Mouse (Mus musculus) spleen, postnatal 14 days (tissue): Measurements from ENCODE around the gene Aldoc.

ENCODE experiments used
- DNase-seq, 2 experiments: peaks; one replicate each; pipeline ENCODE4 v3.0.0; 2021 to 2022; ENCODE audit warnings: low spot score in 2 of 2

Aldoc gene

GRCm38 (mm10) chr11:78360789-78361131 is 38.0 kb downstream of the Aldoc start:
- DNase-seq: no peak

DNA sequence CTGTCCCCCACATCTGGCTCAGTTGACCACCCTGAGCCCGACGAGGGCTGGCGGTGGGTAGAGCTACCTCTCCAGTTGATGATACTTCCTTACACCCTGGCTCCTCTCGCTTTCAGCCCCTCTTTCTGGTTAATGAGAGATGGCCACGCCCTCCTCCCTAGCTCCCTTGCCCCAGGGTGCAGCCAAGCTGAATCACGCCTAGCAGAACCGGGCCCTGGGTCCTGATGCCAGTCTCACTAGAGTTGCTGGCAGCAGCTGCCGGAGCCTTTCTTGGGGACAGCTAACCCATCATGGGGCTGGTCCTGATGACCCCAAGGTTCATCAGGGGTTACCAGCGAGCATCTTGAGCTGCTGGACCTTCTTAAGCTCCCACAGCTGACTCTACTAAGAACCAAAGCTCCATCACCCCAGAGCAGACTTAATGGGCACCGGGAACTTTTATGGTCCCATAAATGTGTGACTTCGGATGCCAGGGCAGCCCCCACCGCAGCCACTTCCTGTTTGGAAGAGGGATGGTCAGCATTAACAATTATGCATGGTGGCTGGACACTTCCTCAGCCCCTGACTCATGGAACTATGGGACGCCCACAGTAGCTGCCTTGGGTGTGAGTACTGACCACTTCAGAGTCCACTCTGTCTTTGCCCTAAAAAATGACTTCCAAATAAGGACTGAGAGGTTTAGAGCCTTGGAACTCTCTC is 40.7 kb downstream of the Aldoc start:
- DNase-seq: no peak

DNA sequence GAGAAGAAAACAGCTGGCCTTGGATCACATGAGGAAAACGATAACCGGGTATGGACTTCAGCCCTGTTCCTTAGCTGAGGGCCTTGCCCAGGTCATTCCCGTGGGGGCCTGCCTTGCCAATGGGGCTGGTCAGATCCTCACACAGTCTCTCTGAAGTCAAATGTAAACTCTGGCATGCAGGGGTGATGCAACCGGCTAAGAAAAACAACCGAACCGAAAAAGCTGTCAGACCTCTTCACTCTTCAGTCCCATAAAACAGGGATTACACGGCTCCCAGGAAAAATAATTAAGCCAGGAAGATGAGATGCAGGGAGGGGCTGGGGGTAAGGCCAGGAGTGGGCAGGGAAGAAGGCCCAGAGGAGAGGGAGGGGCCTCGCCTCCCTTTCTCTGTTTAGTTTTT is 41.3 kb downstream of the Aldoc start:
- DNase-seq: no peak

GRCm38 (mm10) chr11:78367456-78368225 is 44.9 kb downstream of the Aldoc start:
- no peak for DNase-seq

GRCm38 (mm10) chr11:78370389-78370788 is 47.6 kb downstream of the Aldoc start:
- DNase-seq: no peak

GRCm38 (mm10) chr11:78371711-78372110 is 48.9 kb downstream of the Aldoc start:
- no peak for DNase-seq

DNA sequence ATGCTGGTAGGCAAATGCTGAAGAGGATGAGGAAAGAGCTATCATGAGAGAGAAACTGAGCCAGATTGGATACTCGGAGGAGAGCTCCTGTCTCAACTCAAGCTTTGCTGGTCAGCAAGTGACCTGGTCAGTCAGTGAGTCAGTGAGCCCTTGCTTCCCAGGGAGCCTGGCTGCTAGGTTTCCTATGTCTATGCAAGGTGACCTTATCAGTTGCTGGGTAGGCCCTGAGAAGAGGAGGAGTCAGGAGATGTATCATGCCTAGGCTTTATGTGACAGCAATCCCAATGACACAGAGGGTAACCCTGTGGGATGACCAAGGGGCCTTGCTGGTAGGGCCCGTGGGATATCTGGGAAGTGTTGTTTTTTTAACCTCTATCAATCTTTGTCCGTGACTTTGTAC is 49.4 kb downstream of the Aldoc start:
- DNase-seq: no peak

DNA sequence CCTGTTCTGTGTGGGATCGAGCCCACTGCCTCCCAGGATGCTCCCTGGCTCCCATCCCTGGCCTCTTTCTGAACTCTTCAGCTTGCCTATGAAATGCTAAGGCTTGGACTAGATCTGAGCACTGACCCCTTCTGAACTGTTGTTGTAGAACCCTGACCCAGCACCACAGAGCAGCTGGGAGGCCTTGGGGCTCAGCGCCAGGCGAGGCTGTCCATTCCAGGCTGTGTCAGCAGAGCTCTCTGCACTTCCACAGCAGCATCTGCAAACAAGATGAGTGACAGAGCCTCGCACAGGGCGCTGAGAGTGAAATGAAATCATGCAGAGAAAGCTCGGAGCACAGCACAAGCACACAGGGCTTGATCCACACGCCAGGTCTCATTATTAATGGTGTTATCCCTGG is 49.8 kb downstream of the Aldoc start:
- DNase-seq: no peak

GRCm38 (mm10) chr11:78374147-78374546 is 51.4 kb downstream of the Aldoc start:
- DNase-seq: no peak
